Mouse (Mus musculus) forelimb bud, embryonic 11.5 days (tissue): ENCODE data around the gene Olfr340.
"Not testable (repeated sequence)": the region's sequence is repeated elsewhere in the genome, so short reads cannot be mapped to it uniquely, and the experiment has no call there.

Experiments used
- DNase-seq: peaks from one replicate; pipeline ENCODE4 v3.0.0-alpha.2; 2012; ENCODE audit warnings: low read depth, low spot score

The Olfr340 gene

GRCm38 (mm10) chr2:36452287-36452686, at the start of gene Olfr340:
Gene Olfr340, plus strand, starts transcription at chr2:36452587.
- no peak for DNase-seq

GRCm38 (mm10) chr2:36415174-36415573, 37.2 kb upstream of the Olfr340 start:
- DNase-seq = not testable (repeated sequence)

GRCm38 (mm10) chr2:36415591-36415990, 36.8 kb upstream of the Olfr340 start:
- DNase-seq = not testable (repeated sequence)

GRCm38 (mm10) chr2:36418647-36419046, 33.7 kb upstream of the Olfr340 start, which contains the start of gene Olfr339:
Gene Olfr339, plus strand, starts transcription at chr2:36418947.
- DNase-seq = no peak

GRCm38 (mm10) chr2:36473634-36474033, 21.2 kb downstream of the Olfr340 start:
- DNase-seq = no peak

GRCm38 (mm10) chr2:36482368-36482767, 30.0 kb downstream of the Olfr340 start, which contains the start of gene Olfr341:
Gene Olfr341, minus strand, starts transcription at chr2:36482468.
- no peak for DNase-seq
